Mouse (Mus musculus) CD8-positive naive resting alpha-beta T cell, adult 2 months (primary cell): ENCODE data around the gene Ubqln1.
A peak's percentile ranks its signal among the peaks of the same experiment; 100 is the strongest.
"Not testable (repeated sequence)": the region's sequence is repeated elsewhere in the genome, so short reads cannot be mapped to it uniquely, and the experiment has no call there.

Source experiments
- DNase-seq, 2 experiments: peaks; one replicate each; pipeline ENCODE4 v3.0.0; 2022; ENCODE audit warnings: low read depth in 2 of 2, low spot score in 2 of 2

Ubqln1 gene

GRCm38 (mm10) chr13:58157036-58157435 is 58.4 kb downstream of the Ubqln1 start:
- DNase-seq: no peak

- peak in 1 of 2 experiments; percentile 43 for DNase-seq
Observed at GRCm38 (mm10) chr13:58156031-58156430, 59.4 kb downstream of the Ubqln1 start.

- no peak for DNase-seq
Observed at GRCm38 (mm10) chr13:58150442-58150841, 65.0 kb downstream of the Ubqln1 start.

- DNase-seq: no peak
Observed at GRCm38 (mm10) chr13:58149629-58150028, 65.8 kb downstream of the Ubqln1 start.

- no peak for DNase-seq
Observed at GRCm38 (mm10) chr13:58149033-58149558, 66.4 kb downstream of the Ubqln1 start.

- no peak for DNase-seq
Observed at GRCm38 (mm10) chr13:58148256-58148831, 67.1 kb downstream of the Ubqln1 start.

GRCm38 (mm10) chr13:58147760-58148159 is 67.7 kb downstream of the Ubqln1 start:
- no peak for DNase-seq

GRCm38 (mm10) chr13:58146603-58147002 is 68.8 kb downstream of the Ubqln1 start:
- not testable (repeated sequence) for DNase-seq

GRCm38 (mm10) chr13:58131692-58132091 is 83.8 kb downstream of the Ubqln1 start:
- no peak for DNase-seq

- DNase-seq: no peak
Observed at GRCm38 (mm10) chr13:58129687-58130246, 85.7 kb downstream of the Ubqln1 start.

- peak; percentile 87 to 91 for DNase-seq
Observed at GRCm38 (mm10) chr13:58128768-58129671, 86.4 kb downstream of the Ubqln1 start.

- DNase-seq: peak; percentile 92 to 93
Observed at GRCm38 (mm10) chr13:58128396-58128767, 87.1 kb downstream of the Ubqln1 start, which contains the start of gene Hnrnpa0. Gene Hnrnpa0 (minus strand): TSS chr13:58128556.

GRCm38 (mm10) chr13:58127766-58128361 is 87.6 kb downstream of the Ubqln1 start:
- DNase-seq: peak in 1 of 2 experiments; percentile 52

GRCm38 (mm10) chr13:58126862-58127765 is 88.3 kb downstream of the Ubqln1 start:
- DNase-seq: no peak
